Mouse (Mus musculus): Measurements from ENCODE around the gene Ucp3.
"Not testable (repeated sequence)": the region's sequence is repeated elsewhere in the genome, so short reads cannot be mapped to it uniquely, and the experiment has no call there.

Ucp3 gene

GRCm38 (mm10) chr7:100474680-100475079 is 1.9 kb downstream of the Ucp3 start:
- DNase-seq, result no peak

GRCm38 (mm10) chr7:100479100-100479822 is 6.5 kb downstream of the Ucp3 start:
- no peak for DNase-seq

GRCm38 (mm10) chr7:100479823-100480164 is 7.0 kb downstream of the Ucp3 start:
- DNase-seq, result no peak

GRCm38 (mm10) chr7:100480175-100480574 is 7.4 kb downstream of the Ucp3 start:
- DNase-seq, result no peak

- not testable (repeated sequence) for DNase-seq
Observed at GRCm38 (mm10) chr7:100482046-100482445, 9.3 kb downstream of the Ucp3 start.

- DNase-seq, result no peak
Observed at GRCm38 (mm10) chr7:100484493-100484892, 11.7 kb downstream of the Ucp3 start.

GRCm38 (mm10) chr7:100487301-100487700 is 14.5 kb downstream of the Ucp3 start:
- DNase-seq, result no peak

GRCm38 (mm10) chr7:100488474-100489048 is 15.8 kb downstream of the Ucp3 start:
- no peak for DNase-seq

GRCm38 (mm10) chr7:100492391-100493116 is 19.8 kb downstream of the Ucp3 start:
- DNase-seq, result no peak

- peak; percentile 52 for DNase-seq
Observed at GRCm38 (mm10) chr7:100493117-100493483, 20.3 kb downstream of the Ucp3 start, which contains the start of gene Ucp2. Gene Ucp2, plus strand, starts transcription at chr7:100493337.

GRCm38 (mm10) chr7:100493484-100494414 is 21.0 kb downstream of the Ucp3 start:
- no peak for DNase-seq

GRCm38 (mm10) chr7:100494415-100494831 is 21.6 kb downstream of the Ucp3 start:
- DNase-seq, result no peak

GRCm38 (mm10) chr7:100495042-100495441 is 22.3 kb downstream of the Ucp3 start:
- no peak for DNase-seq

GRCm38 (mm10) chr7:100495581-100496251 is 22.9 kb downstream of the Ucp3 start:
- peak; percentile 77 for DNase-seq

GRCm38 (mm10) chr7:100496371-100496770 is 23.6 kb downstream of the Ucp3 start:
- no peak for DNase-seq

GRCm38 (mm10) chr7:100496791-100497190 is 24.0 kb downstream of the Ucp3 start:
- no peak for DNase-seq

GRCm38 (mm10) chr7:100497402-100497801 is 24.6 kb downstream of the Ucp3 start:
- no peak for DNase-seq

GRCm38 (mm10) chr7:100497982-100498381 is 25.2 kb downstream of the Ucp3 start:
- DNase-seq, result no peak

GRCm38 (mm10) chr7:100499465-100499864 is 26.7 kb downstream of the Ucp3 start:
- DNase-seq, result no peak

GRCm38 (mm10) chr7:100500276-100500977 is 27.6 kb downstream of the Ucp3 start:
- no peak for DNase-seq

GRCm38 (mm10) chr7:100501027-100501843 is 28.4 kb downstream of the Ucp3 start:
- DNase-seq, result no peak

All from right cerebral cortex, adult 18-20 months (tissue).